Mouse (Mus musculus) ES-E14 (cell line): ENCODE results near the gene Rab1b. TPM values are rescaled to one million over a fixed set of nuclear protein-coding genes. Genes with fewer than 3 reads are reported as not detected.
A peak's percentile ranks its signal among the peaks of the same experiment; 100 is the strongest.

ENCODE experiments used
- DNase-seq: peaks from one replicate; pipeline ENCODE4 v3.0.0-alpha.2; 2013; ENCODE audit warnings: low read depth, low spot score
- H3K27ac ChIP-seq: 2 replicates; pipeline ENCODE4 v1.5.1; 2012; ENCODE audit warnings: low read depth, mild to moderate bottlenecking, low read length, moderate library complexity, mixed read lengths; ENCODE audit not compliant: poor library complexity, insufficient read depth, severe bottlenecking
- H3K36me3 ChIP-seq: 2 replicates; pipeline ENCODE4 v1.6.1; 2012; ENCODE audit warnings: mild to moderate bottlenecking, low read length, moderate library complexity, mixed read lengths; ENCODE audit not compliant: control insufficient read depth, poor library complexity, insufficient read depth, severe bottlenecking
- H3K4me1 ChIP-seq, 2 experiments: fragments of 150-350 bp in 1 of 2; sonication (generic) in 1 of 2; 2 replicates each; pipeline ENCODE4 v1.6.1; 2012; ENCODE audit warnings: low read length in 2 of 2, mild to moderate bottlenecking in 1 of 2, mixed read lengths in 1 of 2; ENCODE audit not compliant: control insufficient read depth in 2 of 2, insufficient read depth in 2 of 2, poor library complexity in 1 of 2
- H3K4me3 ChIP-seq, 2 experiments: fragments of 150-350 bp in 1 of 2; sonication (generic) in 1 of 2; 2 replicates each; pipeline ENCODE4 v1.5.1; 2012; ENCODE audit warnings: low read length in 2 of 2, low read depth in 1 of 2, mild to moderate bottlenecking in 1 of 2, mixed read lengths in 1 of 2; ENCODE audit not compliant: insufficient read depth in 1 of 2, poor library complexity in 1 of 2, severe bottlenecking in 1 of 2
- H3K9ac ChIP-seq: 2 replicates; pipeline ENCODE4 v1.6.1; 2012; ENCODE audit warnings: low read depth, mild to moderate bottlenecking, low read length, mixed read lengths; ENCODE audit not compliant: poor library complexity, insufficient read depth, severe bottlenecking
- H3K9me3 ChIP-seq: fragments of 150-350 bp; sonication (generic); 2 replicates; pipeline ENCODE4 v1.6.1; 2012; ENCODE audit warnings: low read depth, mild to moderate bottlenecking, low read length; ENCODE audit not compliant: control insufficient read depth, insufficient read depth
- CHD2 ChIP-seq: IDR thresholded peaks from 2 replicates; pipeline ENCODE4 v1.6.1; 2014; ENCODE audit warnings: mild to moderate bottlenecking, low read depth, low read length, inconsistent platforms
- HCFC1 ChIP-seq: IDR thresholded peaks from 2 replicates; pipeline ENCODE4 v1.6.1; 2012; ENCODE audit warnings: low read length, inconsistent platforms, borderline replicate concordance; ENCODE audit not compliant: insufficient read depth
- MAFK ChIP-seq: IDR thresholded peaks from 2 replicates; pipeline ENCODE4 v1.6.1; 2014; ENCODE audit warnings: mild to moderate bottlenecking, low read depth, low read length, inconsistent platforms; ENCODE audit not compliant: insufficient read depth
- ZC3H11A ChIP-seq: IDR thresholded peaks from 2 replicates; pipeline ENCODE4 v1.6.1; 2012; ENCODE audit warnings: low read depth, mild to moderate bottlenecking, inconsistent platforms, low read length, borderline replicate concordance
- ZNF384 ChIP-seq: IDR thresholded peaks from 2 replicates; pipeline ENCODE4 v1.6.1; 2012; ENCODE audit warnings: low read depth, low read length, inconsistent platforms
- in situ Hi-C, 2 experiments: fragments of 600-800 bp; cut with MboI; formaldehyde crosslinking; loops; one replicate each; pipeline ENCODE4 v1.15.1; 2025; ENCODE audit warnings: low sequenced_read_pairs in 2 of 2, inconsistent platforms in 1 of 2; ENCODE audit not compliant: unreplicated experiment in 2 of 2
- total RNA-seq: library from RNA; depleted of rRNA; stranded (reverse); fragments of 300-350 nt; gene quantifications from 2 replicates; pipeline ENCODE4 v1.2.3, GENCODE M21; 2012

Gene Rab1b
- total RNA-seq, 1 experiment, result 96.9 TPM

DNA sequence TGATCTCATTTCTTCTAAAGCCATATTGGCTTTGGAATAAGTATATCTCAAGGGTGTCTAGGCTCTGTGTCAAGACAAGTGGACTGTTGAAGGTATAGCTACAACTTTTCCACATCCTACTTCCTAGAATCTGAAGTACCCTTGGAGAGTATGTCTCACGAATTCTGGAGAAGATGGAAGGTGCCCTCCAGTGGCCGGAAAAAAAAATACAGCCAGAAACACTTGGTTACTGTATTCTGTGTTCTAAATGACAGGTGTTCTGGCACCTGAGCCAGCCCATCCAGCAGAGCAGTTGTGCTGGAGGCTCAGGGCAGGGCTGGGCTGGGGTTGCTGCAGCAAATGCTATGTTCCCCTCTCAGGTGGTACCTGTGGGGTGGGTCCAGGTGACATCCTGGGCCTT lies 32.8 kb upstream of the Rab1b start:
- Histone ChIP-seq H3K27ac (no peak overlapping the region), H3K4me1 (no peaks in the 10 kb centered on the region), H3K4me3 (no peak overlapping the region), H3K36me3 (no peaks in the 10 kb centered on the region; the same call in 1 of the 2 replicates), H3K9ac (no peak overlapping the region), H3K9me3 (no peaks in the 10 kb centered on the region)
- peak; percentile 54 for DNase-seq
- in situ Hi-C loops, result no loop called here
- TF ChIP-seq ZNF384 (no peak), MAFK (no peak), CHD2 (no peak), HCFC1 (no peak), ZC3H11A (no peak)

- no peak for DNase-seq
- no peaks in the 10 kb centered on the region; the same call in 1 of the 2 replicates for H3K36me3 ChIP-seq
- H3K4me1 ChIP-seq, result no peaks in the 10 kb centered on the region
- in situ Hi-C loops, result no loop called here
- H3K4me3 ChIP-seq, result no peak overlapping the region
- no peak overlapping the region for H3K9ac ChIP-seq
- H3K9me3 ChIP-seq, result no peaks in the 10 kb centered on the region
- H3K27ac ChIP-seq, result no peak overlapping the region
- TF ChIP-seq MAFK (no peak), ZNF384 (no peak), HCFC1 (no peak), ZC3H11A (no peak)
These were observed 24.4 kb upstream of the Rab1b start for GRCm38 (mm10) chr19:5131237-5131636.

DNA sequence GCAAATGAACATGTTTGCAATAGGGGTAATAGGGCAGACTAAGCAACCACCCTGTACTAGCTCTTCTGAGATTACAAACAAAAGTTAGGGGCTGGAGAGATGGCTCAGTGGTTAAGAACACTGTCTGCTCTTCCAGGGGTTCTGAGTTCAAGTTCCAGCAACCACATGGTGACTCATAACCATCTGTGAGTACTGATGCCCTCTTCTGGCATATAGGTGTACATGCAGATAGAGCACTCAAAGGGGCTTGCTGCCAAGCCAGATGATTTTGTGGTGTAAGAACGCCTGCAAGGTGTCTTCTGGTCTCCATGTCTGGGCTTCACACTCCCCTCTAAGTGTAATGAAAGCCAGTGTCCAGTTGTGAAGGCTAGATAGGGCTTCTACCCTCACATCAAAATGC lies 22.9 kb upstream of the Rab1b start:
- H3K36me3 ChIP-seq, result no peaks in the 10 kb centered on the region; the same call in 1 of the 2 replicates
- no peaks in the 10 kb centered on the region for H3K4me1 ChIP-seq
- no peak for DNase-seq
- no peak for TF ChIP-seq ZNF384
- TF ChIP-seq CHD2, result no peak
- no peak for TF ChIP-seq HCFC1
- no peak for TF ChIP-seq MAFK
- no peak for TF ChIP-seq ZC3H11A
- no peaks in the 10 kb centered on the region for H3K9me3 ChIP-seq
- no peak overlapping the region for H3K4me3 ChIP-seq
- in situ Hi-C loops, result no loop called here
- H3K9ac ChIP-seq, result no peak overlapping the region
- no peak overlapping the region for H3K27ac ChIP-seq

DNA sequence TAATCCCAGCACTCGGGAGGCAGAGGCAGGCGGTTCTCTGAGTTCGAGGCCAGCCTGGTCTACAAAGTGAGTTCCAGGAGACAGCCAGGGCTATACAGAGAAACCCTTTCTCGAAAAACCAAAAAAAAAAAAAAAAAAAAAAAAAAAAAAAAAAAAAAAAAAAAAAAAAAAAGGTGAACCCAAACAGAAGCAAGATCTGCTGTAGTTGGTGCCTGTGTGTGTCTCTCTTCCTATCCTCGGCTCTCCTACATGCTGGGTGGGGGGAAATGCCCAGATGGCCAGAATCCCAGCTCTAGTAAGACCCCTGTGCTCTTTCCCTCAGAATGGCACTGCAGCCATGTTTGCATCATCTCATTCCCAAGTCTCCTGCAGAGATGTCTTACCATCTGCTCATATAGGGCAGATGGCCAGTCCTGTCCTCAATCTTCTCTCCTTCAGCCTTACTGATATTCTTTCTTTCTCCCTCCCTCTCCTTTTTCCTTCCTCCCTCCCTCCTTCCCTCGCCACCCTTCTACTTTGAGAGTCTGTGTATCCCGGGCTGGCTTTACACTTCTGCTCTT lies 17.3 kb upstream of the Rab1b start:
- no peak for TF ChIP-seq MAFK
- TF ChIP-seq ZNF384, result peak; percentile 89
- TF ChIP-seq CHD2, result no peak
- TF ChIP-seq HCFC1, result no peak
- in situ Hi-C loops, result no loop called here
- H3K9ac ChIP-seq, result no peak overlapping the region
- no peak overlapping the region for H3K4me3 ChIP-seq
- H3K9me3 ChIP-seq, result no peaks in the 10 kb centered on the region
- no peaks in the 10 kb centered on the region for H3K36me3 ChIP-seq
- H3K4me1 ChIP-seq, result no peaks in the 10 kb centered on the region
- no peak for DNase-seq
- H3K27ac ChIP-seq, result no peak overlapping the region

DNA sequence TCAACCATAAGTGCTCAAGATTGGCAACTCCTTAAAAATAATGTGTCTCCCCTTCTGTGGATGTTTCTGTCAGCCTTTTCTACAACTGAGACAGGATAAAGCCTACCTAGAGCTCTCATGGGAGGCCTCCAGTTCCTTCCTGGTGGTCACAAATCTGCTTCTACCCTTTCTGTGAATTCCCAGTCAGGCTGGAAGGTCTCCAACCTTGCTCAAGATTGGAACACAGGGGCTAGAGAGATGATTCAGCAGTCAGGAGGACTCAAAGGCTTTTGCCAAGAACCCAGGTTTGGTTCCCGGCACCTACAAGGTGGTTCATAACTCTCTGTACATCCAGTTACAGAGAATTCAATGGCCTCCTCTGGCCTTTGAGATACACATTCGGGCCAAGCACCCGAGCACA lies 16.4 kb upstream of the Rab1b start:
- DNase-seq, result no peak
- Histone ChIP-seq H3K27ac (no peak overlapping the region), H3K9me3 (no peaks in the 10 kb centered on the region), H3K4me1 (no peaks in the 10 kb centered on the region), H3K4me3 (no peak overlapping the region), H3K9ac (no peak overlapping the region), H3K36me3 (no peaks in the 10 kb centered on the region)
- TF ChIP-seq MAFK (no peak), CHD2 (no peak), ZNF384 (no peak), ZC3H11A (no peak), HCFC1 (no peak)
- in situ Hi-C loops, result no loop called here
